Mouse (Mus musculus) kidney, postnatal 25 days (tissue): ENCODE data around the gene Crebrf.
A peak's percentile ranks its signal among the peaks of the same experiment; 100 is the strongest.

Experiments used
- DNase-seq, 2 experiments: peaks; one replicate each; pipeline ENCODE4 v3.0.0; 2021; ENCODE audit warnings: mixed read lengths in 2 of 2

The Crebrf gene

GRCm38 (mm10) chr17:26705463-26706359 lies 9.7 kb upstream of the Crebrf start:
- DNase-seq: no peak

- DNase-seq: no peak
These were observed 8.4 kb upstream of the Crebrf start for GRCm38 (mm10) chr17:26707066-26707465.

GRCm38 (mm10) chr17:26708499-26708898 lies 7.0 kb upstream of the Crebrf start:
- no peak for DNase-seq

GRCm38 (mm10) chr17:26708993-26709590 lies 6.4 kb upstream of the Crebrf start:
- no peak for DNase-seq

GRCm38 (mm10) chr17:26710049-26710448 lies 5.4 kb upstream of the Crebrf start:
- DNase-seq: no peak

- peak; percentile 96 to 99 for DNase-seq
These were observed 667 bp downstream of the Crebrf start for GRCm38 (mm10) chr17:26715916-26716717.

GRCm38 (mm10) chr17:26717868-26718267 lies 2.4 kb downstream of the Crebrf start:
- no peak for DNase-seq

GRCm38 (mm10) chr17:26719405-26719804 lies 4.0 kb downstream of the Crebrf start:
- DNase-seq: no peak

GRCm38 (mm10) chr17:26721802-26722201 lies 6.4 kb downstream of the Crebrf start:
- no peak for DNase-seq

- no peak for DNase-seq
These were observed 9.3 kb downstream of the Crebrf start for GRCm38 (mm10) chr17:26724790-26725189.

GRCm38 (mm10) chr17:26726674-26727073 lies 11.2 kb downstream of the Crebrf start:
- DNase-seq: no peak

- DNase-seq: no peak
These were observed 11.8 kb downstream of the Crebrf start for GRCm38 (mm10) chr17:26727110-26727755.

- DNase-seq: no peak
These were observed 27.1 kb downstream of the Crebrf start for GRCm38 (mm10) chr17:26742581-26742980.

GRCm38 (mm10) chr17:26743294-26743693 lies 27.8 kb downstream of the Crebrf start:
- DNase-seq: no peak

GRCm38 (mm10) chr17:26749975-26750374 lies 34.5 kb downstream of the Crebrf start:
- no peak for DNase-seq

- no peak for DNase-seq
These were observed 36.8 kb downstream of the Crebrf start for GRCm38 (mm10) chr17:26752297-26752696.

- DNase-seq: no peak
These were observed 38.0 kb downstream of the Crebrf start for GRCm38 (mm10) chr17:26753476-26753875.

- DNase-seq: no peak
These were observed 51.8 kb downstream of the Crebrf start for GRCm38 (mm10) chr17:26767100-26767753.

- DNase-seq: no peak
These were observed 52.3 kb downstream of the Crebrf start for GRCm38 (mm10) chr17:26767754-26768124.

- no peak for DNase-seq
These were observed 60.8 kb downstream of the Crebrf start for GRCm38 (mm10) chr17:26776211-26776610.

- no peak for DNase-seq
These were observed 62.6 kb downstream of the Crebrf start for GRCm38 (mm10) chr17:26778001-26778400.

- no peak for DNase-seq
These were observed 63.1 kb downstream of the Crebrf start for GRCm38 (mm10) chr17:26778430-26779100.
